Mouse (Mus musculus): Measurements from ENCODE around the gene Nr2f6. TPM values are rescaled to one million over a fixed set of nuclear protein-coding genes. Genes with fewer than 3 reads are reported as not detected.

The Nr2f6 gene
- total RNA-seq, 2 experiments from 2014 or later, result 47.6 to 53.6 TPM

DNA sequence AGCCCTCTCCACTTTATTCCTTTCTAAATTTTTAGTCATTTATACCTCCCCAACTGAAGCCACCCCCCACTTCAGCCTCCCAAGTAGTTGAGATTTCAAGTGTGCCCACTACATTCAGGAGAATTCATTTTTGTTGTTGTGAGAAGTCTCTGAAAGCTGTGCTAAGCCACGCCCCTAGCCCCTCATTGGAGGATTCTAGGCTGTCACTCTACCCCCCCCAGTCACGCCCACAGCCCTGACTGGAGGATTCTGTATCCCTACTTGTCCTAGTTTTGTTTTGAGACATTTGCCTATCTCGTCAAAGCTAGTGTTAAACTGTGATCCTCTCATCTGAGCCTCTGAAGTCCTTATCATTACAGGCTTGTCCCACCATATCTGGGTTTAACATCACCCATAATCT is 11.1 kb upstream of the Nr2f6 start:
- DNase-seq, result no peak
- intact Hi-C loops (cut with DNase I), result no loop called here

DNA sequence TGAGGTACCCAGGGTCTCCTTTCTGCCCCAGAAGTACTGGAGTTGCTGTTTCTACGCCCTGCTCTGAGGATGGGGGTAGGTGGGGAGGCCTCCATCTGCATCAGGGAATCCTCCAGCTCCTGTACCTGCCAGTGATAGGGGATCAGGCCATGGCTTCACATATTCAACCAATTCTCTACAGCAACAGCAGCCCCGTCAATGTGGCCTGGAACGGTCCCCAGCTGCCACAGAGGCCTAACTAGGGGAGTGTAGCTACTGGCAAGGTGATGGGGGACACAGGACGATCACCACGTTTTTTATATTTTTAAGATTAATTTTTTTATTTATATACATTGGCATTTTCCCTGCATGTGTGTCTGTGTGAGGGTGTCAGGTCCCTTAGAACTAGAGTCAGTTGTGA is 10.6 kb upstream of the Nr2f6 start:
- DNase-seq, result no peak
- intact Hi-C loops (cut with DNase I), result no loop called here

DNA sequence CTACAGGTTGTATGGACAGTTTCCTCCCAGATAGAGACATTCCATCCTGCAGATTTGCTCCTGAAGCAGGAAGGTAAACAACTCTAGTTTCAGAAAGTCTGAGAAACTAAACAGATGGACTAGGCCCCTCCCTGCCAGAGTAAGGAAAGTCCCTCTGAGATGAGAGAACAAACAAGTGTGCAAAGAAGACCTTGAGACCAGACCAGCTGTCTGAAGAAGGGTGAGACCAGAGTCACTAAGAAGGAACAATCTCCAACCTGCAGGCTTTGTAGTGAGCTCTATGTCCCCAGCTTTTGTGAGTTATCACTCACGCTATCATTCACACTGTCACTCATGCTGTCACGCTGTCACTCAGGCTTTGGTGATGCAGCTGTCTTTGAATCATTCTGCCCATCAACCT is 9.9 kb upstream of the Nr2f6 start:
- intact Hi-C loops (cut with DNase I), result no loop called here
- DNase-seq, result no peak

DNA sequence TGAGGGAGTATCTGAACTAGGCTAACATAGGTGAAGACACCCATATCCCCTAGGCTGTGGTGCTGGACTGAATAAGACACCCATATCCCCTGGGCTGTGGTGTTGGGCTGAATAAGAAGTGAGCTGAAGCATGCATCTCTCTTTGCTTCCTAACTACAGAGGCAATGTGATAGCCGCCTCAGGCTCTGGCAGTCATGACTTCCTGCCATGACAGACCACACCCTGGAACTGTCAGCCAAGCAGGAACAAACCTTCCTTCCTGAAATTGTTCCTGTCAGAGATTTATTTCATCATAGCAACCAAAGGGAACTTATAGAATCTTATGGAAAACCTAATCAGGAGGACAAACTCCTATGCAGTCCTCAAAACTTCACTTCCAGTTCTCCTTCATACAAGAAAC is 6.5 kb upstream of the Nr2f6 start:
- peak in 1 of 2 experiments; percentile 19 for DNase-seq
- intact Hi-C loops (cut with DNase I), result no loop called here

DNA sequence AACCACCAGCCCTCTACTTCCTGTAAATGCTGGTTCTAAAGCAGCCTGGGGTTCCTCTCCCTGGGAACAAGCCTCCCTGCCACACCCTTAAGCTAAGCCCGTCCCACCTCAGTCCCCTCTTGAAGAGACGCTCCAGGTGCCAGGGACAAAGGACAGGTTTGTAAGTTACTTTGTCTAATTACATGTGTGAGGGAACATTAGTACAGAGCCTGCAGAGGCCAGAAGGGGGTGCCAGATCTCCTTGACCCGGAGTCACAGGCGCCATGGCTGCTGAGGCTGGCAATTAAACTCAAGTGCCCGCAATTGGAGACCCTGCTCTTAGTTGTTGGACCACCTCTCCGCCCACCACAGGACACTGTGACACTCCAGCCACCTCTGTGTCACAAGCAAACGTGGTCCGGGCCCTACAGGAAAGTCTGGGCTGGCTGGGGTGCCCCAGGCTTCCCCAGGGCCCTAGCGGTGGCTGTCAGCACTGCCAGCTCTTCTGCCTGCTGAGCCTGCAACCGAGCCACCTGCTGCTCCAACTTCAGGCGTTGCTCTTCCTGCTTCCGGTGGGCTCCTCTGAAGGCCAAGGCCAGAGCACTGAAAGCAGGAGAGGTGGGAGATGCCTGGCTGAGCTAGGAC is 3.6 kb upstream of the Nr2f6 start:
- no peak for DNase-seq
- intact Hi-C loops (cut with DNase I), result no loop called here

DNA sequence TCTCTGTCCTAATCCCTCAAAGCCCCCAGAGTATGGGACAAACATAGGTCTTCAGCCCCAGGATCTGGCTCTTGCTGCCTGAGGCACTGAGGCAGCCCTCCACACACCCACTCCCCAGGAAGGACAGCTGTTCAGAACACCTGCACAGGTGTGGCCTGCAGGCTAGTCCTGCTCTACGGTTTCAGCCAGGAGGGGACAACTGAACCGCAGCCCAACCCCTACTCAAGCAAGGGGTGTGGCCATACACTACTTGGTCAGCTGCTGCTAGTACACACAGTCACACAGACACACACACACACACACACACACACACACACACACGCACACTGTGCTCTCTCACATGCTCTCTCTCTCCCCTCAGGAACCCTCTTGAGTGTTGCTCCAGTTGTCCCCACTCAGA is 2.1 kb upstream of the Nr2f6 start:
- DNase-seq, result no peak
- intact Hi-C loops (cut with DNase I), result no loop called here

DNA sequence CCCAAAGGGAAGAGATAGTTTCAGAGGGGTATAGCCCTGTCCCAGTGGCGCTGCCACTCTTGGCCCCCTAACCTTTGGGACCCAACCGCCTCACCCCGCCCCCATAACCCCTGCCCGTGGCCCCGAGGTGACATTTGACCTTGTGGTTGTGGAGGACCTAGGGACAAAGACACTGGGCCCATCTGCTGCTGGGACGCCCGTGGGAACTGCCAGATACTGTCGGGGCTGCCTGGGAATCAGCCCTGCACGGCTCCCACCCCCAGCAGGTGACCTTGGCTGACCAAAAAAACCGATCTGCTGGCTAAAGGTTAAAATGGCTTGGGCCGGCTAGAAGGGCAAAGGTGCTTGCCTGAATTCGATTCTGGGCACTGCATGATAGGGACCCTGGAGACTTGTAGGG is 1.6 kb upstream of the Nr2f6 start:
- intact Hi-C loops (cut with DNase I), result no loop called here

DNA sequence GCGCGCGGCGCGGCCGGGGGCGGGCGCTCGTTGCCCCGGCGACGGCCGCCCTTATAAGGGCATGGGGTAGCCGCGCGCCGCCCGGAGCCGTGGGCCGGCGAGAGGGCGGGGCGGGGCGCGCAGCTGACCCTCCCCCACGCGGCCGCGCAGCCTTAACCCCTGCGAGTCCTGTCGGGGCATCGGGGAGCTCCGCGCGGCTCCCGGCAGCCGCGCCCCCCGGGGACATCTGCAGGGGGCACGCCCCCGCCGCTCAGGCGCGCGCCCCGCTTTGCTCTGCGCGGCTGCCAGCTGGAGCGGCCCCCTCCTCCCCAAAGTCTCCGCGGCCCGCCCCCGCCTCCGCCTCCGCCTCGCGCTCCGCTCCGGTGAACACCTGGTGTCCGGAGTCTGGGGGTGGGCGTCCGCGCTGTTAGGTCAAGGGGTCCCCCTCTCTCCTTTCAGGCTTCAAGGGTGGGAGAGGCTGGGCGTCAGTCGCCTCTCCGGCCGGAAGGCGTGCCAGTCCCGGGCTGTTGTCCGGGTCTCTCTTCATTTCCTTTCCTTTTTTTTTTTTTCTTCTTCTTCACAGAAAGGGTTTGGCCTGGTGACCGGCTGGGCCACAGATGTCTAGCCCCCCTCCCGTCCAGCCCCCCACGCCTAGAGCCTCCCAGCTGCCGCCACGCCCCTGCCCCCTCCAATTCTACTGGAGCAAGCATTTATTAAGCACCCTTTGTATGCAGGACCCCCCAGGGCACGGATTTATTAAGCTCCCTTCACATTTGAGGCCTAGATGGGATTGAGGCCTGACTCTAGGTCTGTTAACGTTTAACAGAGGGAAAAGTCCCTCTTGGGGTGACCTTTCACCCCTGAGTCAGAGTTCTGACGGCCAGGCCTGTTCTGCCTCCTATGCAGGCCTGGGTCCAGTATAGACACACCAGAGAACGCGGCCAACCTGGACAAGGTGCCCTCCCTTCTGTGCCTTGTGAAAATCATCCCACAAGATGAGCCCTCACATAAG is 506 bp upstream of the Nr2f6 start:
- intact Hi-C loops (cut with DNase I), result no loop called here
- DNase-seq, result peak; percentile 48 to 86

More for the DNA sequence above, 1.6 kb upstream of the Nr2f6 start:
- DNase-seq, result no peak

DNA sequence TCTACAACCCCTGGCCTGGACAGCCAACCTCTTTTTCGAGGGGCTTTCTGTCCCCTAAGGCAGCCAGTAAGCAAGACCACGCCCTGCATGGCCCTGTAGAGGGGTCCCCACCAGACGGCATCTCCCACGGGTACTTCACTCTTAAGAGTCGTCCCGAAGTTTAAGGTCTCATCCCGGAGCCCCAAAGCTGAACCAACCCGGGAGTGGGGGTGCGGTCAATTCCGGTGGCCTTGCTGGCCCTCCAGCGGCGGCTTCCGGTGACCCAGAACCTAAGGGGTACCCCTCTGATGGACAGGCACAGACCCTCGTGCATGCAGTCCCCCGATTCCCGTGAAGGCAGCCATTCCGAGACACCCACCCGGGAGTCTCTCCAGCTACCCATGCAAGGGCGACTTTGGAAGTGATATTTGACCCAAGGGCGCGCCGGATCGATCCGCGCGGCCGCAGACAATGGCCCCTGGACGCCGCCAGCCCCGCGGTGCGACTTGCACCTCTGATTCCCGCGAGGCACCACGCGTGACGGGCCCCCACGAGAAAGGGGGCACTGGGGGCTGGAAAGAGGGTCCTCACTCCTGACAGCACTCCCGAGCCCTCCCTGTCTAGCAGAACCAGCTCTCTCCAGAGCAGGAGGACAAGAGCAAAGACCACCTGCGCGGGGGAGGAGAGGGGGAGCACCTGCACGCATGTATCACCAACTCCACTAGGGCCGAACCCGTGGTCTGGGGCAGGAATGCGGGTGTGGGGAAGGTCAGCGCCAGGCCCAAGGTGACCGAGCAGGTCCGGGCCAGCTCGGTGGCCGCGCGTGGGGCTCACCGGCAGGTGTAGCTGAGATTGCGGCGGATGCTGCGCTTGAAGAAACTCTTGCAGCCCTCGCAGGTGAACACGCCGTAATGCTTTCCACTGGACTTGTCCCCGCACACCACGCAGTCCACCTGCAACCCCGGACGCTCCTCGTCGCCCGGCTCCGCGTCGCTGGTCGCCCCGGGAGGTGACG is 1.3 kb downstream of the Nr2f6 start:
- DNase-seq, result peak; percentile 43 to 52

DNA sequence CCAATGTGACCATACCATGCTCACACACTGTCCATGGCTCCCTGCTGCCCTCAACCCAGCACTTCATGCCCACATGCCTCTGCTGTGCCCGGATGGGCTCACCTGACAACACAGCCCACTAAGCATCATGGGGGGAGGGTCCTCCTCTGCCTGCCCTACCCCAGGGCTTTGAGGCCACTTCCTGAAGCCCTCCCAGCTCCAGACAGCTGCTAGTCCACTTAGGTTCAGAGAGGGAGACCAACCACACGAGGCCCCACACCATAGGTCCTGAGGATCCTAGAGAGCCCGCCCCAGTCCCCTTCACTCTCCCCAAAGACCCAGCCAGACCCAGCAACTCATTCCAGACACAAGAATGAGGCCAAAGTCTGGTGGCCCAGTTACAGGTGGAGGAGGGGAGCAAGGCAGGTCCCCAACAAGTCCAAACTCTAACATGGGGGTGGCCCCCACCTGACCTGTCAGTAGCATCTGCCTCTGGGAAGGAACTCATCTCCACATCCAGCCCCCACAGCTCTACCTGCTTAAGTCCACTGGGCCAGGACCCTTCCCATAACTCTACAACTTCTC is 2.2 kb downstream of the Nr2f6 start:
- intact Hi-C loops (cut with DNase I), result no loop called here
- DNase-seq, result no peak

More for the DNA sequence above, 1.3 kb downstream of the Nr2f6 start:
- intact Hi-C loops (cut with DNase I), result no loop called here

DNA sequence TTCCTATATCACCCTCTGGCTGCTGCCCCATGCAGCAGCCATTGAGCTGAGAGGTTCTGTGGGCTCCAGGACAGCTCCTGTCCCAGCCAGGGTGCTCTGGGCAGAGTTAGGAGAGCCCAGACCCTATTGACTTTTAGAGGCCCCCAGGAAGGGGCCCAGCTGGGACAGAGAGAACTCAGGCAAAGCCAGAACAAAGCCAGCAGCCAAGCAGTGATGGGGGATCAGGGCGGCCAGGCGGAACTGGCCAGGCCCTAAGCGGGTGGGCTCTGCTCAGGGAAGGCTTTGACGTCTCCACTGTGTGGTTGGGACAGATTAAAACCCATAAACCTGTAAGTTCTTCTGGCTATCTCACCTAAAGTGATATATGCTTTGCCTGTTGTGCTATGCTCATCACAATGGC is 2.8 kb downstream of the Nr2f6 start:
- intact Hi-C loops (cut with DNase I), result no loop called here
- DNase-seq, result no peak

DNA sequence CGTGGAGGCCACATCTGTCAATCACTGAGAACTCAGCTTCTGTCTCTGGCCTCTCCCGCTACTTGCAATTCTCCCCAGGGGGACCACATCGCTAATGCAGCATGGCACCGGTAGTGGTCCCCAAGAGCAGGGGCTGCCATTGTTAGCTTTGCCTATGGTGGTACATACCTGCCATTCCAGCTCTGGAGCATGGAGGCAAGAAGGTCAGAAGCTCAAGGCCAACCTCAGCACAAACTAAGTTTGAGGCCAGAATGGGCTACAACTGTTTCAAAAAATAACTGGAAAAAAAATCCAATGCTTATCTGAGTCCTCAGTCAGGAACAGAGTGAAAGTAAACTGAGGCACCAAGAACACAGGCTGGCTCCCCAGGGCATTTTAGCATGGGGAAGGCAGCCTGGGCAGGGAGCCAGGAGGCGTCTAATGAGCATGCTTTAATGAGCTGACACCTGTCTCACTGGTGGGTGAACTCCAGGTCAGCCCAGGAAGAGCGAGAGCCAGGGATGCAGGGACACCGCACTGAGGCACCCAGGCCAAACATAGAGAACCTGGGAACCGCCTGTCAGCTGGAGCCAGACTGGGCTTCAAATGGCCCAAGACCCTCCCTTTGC is 5.2 kb downstream of the Nr2f6 start:
- no peak for DNase-seq
- intact Hi-C loops (cut with DNase I), result no loop called here

DNA sequence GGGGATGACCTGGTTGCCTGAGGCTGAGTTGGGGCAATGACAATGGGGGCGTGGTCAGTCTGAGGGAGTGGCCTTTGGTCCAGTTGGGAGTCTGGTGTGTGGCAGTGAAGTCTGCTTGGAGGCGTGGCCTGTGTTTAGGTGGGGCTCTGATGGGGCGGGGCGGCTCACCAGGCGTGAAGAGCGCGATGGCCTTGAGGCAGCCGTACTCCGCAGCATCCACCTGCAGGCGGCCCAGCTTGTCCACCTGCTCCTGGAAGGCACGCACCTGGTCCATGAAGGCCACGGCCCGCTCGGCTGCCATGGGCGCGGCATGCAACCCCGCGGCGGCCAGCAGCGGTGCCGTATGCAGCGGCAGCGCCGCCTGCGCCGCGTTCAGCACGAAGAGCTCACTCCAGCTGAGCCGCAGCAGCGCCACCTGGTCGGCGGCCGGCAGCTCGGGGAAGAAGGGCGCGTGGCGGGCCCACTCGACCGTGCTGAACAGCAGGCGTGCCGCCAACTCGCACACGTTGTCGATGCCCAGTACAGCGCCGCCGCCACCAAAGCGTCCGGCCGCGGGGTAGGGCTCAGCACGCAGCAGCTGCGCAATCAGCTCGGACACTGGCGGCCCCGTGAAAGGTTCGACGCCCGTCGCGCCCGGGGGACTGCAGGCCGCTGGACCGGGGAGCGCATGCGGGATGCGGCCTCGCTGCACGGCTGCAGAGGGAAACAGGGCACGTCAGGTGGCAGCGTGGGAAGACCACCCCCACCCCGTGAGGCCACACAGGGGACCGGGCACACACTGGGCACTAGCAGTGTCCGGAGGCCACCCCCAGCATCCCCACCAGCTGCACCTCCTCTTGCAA is 6.0 kb downstream of the Nr2f6 start:
- intact Hi-C loops (cut with DNase I), result no loop called here
- no peak for DNase-seq

DNA sequence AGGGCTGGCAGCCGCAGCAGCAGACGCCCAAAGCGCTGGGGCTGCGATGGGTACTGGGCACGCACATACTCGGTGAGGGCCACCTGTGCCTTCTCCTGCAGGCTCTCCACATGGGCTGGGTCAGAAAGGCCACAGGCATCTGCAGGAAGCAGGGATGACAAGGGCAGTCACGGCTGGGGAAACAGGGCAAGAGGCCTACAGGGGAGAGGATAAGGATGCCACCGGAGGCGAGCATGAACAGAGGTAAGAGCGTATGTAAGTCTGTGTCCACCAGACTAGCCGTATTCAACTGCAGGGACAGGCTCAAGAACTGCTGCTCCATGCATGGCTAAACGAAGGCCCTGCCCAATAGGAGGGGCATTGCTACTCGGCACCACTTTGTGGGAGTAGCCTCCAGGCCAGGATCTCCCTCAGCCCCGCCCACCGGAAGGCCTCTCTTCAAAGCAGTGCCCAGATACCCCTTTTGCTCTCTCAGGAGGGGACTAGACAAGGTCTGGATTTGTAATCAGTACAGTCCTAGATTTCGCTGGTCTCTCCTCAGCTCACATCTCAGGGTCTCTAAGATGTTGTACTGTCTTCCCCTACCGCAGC is 7.0 kb downstream of the Nr2f6 start:
- intact Hi-C loops (cut with DNase I), result no loop called here
- DNase-seq, result no peak

DNA sequence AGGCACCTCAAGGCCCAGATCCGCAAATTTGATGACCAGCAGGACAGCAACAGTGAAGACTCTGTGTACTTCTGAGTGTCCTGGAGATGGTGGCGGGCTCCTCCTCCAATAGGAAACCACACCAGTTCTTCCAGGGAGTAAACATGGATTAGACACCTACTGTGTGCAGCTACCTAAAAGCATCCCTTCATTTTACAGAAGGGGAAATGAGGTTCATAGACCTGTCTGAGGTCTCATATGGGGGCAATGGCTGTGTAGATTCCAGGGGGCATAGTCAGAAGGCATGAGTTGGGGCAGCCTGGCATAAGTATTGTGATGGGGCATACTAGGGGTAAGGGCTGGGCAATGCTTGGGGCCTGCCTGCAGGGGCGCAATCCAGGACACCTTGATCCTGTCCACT is 8.8 kb downstream of the Nr2f6 start:
- intact Hi-C loops (cut with DNase I), result no loop called here
- DNase-seq, result no peak

DNA sequence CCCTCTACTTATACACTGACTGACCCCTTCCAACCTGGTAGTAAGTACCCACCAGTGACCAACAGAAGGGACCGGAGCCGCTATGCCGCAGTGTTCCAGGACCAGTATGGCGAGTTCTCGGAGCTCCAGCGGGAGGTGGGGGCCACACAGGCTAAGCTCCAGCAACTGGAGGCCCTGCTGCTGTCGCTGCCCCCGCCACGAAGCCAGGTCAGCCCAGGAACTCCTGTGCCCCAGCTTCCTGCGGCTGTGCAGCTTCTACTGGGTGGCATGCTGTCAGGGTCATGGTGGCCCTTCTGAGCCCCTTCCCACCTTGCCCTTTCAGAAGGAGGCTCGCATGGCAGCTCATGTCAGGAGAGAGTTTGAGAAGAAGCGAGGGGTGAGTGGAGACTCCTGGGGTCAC is 9.3 kb downstream of the Nr2f6 start:
- intact Hi-C loops (cut with DNase I), result no loop called here
- DNase-seq, result no peak

DNA sequence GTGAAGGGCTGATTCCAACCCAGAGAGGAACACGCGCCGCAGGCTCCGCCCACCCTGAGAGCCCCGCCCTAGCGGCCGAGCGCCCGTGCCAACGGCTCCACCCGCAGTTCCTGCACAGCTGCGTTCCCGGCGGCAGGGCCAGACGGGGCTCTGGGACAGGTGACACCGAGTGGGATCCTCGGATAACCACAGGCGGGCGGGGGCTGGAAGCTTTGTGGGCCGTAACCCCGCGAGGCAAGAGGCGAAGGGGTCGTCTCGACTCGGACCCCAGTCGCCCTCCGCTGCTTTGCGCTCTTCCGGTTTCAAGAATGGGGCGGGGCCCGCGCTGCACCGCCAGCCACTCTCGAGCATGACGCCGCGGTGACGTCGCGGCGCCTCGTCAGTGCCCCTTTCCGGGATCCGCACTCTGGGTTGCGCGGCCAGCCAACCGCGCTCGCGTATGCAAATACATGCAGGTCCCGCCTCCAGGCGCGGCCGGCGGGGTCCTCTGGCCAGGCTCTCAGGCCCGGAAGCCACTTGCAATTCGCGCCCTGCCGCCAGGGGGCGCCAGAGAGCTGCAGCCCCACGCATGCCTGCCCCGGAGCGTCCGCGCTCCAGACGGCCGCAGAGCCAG is 10.4 kb downstream of the Nr2f6 start, which contains the start of gene Ocel1:
Gene Ocel1, plus strand, starts transcription at position 63 of the 613 bp plus-strand sequence.
- peak; percentile 96 to 99 for DNase-seq
- intact Hi-C loops (cut with DNase I), result loop anchor here (1.0 kb wide), 1 partner anchor 35 kb away; the partner anchor contains the start of gene Ankle1

DNA sequence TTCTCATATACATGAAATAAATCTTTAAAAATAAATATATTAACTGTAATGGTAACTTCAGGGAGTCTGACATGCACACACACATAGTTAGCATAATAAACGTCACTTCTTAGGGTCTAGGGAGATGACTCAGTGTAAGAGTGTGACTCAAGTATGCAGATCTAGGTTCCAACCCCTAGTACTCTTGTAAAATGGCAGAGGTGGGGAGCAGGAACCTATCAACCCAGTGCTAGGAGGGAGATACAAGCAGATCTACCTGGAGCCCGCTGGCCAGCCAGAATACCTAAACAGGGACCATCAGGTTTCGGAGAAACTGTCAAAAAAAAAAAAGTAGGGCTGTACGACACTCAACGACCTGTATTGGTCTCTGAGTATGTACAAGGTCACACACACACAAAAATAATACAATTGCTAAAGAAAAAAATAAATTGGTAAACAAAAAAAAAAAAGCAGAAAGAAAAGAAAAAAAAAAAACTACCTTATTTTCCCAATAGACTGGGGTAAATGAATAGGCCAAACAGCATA is 11.0 kb downstream of the Nr2f6 start:
- intact Hi-C loops (cut with DNase I), result loop anchor here (1.0 kb wide), 1 partner anchor 36 kb away; the partner anchor contains the start of gene Ankle1
- DNase-seq, result no peak
